Mouse (Mus musculus) kidney, embryonic 14.5 days (tissue): Measurements from ENCODE around the gene Id3. TPM values are rescaled to one million over a fixed set of nuclear protein-coding genes. Genes with fewer than 3 reads are reported as not detected.
"Not testable (repeated sequence)": the region's sequence is repeated elsewhere in the genome, so short reads cannot be mapped to it uniquely, and the experiment has no call there.

Experiments
- ATAC-seq: fragments of 200-750 bp; cut with Nextera tagmentation; 2 replicates; pipeline ENCODE4 v1.8.0; 2017; ENCODE audit warnings: moderate number of reproducible peaks, mild to moderate bottlenecking, moderate TSS enrichment, moderate library complexity; ENCODE audit not compliant: low FRiP score, low TSS enrichment
- H3K27ac ChIP-seq: fragments of 300-500 bp; sonication (generic); 2 replicates; pipeline ENCODE4 v1.5.1; 2014; ENCODE audit warnings: low read depth, mild to moderate bottlenecking, low read length, moderate library complexity, mixed read lengths
- H3K27me3 ChIP-seq: fragments of 300-500 bp; sonication (generic); 2 replicates; pipeline ENCODE4 v1.6.1; 2014; ENCODE audit warnings: mild to moderate bottlenecking, low read length; ENCODE audit not compliant: control insufficient read depth, insufficient read depth
- H3K36me3 ChIP-seq: fragments of 300-500 bp; sonication (generic); 2 replicates; pipeline ENCODE4 v1.6.1; 2014; ENCODE audit warnings: low read length, mixed read lengths; ENCODE audit not compliant: control insufficient read depth, insufficient read depth
- H3K4me1 ChIP-seq: fragments of 300-500 bp; sonication (generic); 2 replicates; pipeline ENCODE4 v1.6.1; 2014; ENCODE audit warnings: low read length, mixed read lengths; ENCODE audit not compliant: control insufficient read depth, insufficient read depth
- H3K4me2 ChIP-seq: fragments of 300-500 bp; sonication (generic); replicated peaks from 2 replicates; pipeline ENCODE4 v1.6.1; 2014; ENCODE audit warnings: low read depth, mild to moderate bottlenecking, low read length
- H3K4me3 ChIP-seq: fragments of 300-500 bp; sonication (generic); 2 replicates; pipeline ENCODE4 v1.5.1; 2014; ENCODE audit warnings: mild to moderate bottlenecking, low read length
- H3K9ac ChIP-seq: fragments of 300-500 bp; sonication (generic); 2 replicates; pipeline ENCODE4 v1.6.1; 2014; ENCODE audit warnings: low read depth, mild to moderate bottlenecking, low read length, moderate library complexity
- H3K9me3 ChIP-seq: fragments of 300-500 bp; sonication (generic); 2 replicates; pipeline ENCODE4 v1.6.1; 2016; ENCODE audit warnings: low read length; ENCODE audit not compliant: control insufficient read depth
- WGBS: fragments of 180-500 bp; shearing (Covaris S2); extraction: QIAGEN DNeasy Blood & Tissue Kit; methylation state at CpG from one replicate; pipeline ENCODE4 v1.1.7; 2014; 5-methylcytosine and 5-hydroxymethylcytosine counted together
- polyA plus RNA-seq: library from polyadenylated mRNA; unstranded; fragments of >200 nt; fragmentation: Nextera tagmentation; extraction: Ambion mirVana; gene quantifications from 2 replicates; pipeline ENCODE4 v1.2.1, GENCODE M21; 2014

Id3 gene
- 848 and 979 TPM in 2 replicates for polyA plus RNA-seq

GRCm38 (mm10) chr4:136143193-136143976, at the start of gene Id3:
Gene Id3 (plus strand): TSS chr4:136143497.
- H3K4me3 ChIP-seq = peak within 1 kb of the TSS; percentile 87
- no peaks in the 10 kb centered on the region for H3K9me3 ChIP-seq
- peak within 1 kb of the TSS; percentile 100 for H3K27ac ChIP-seq
- H3K4me1 ChIP-seq = peaks cover 52% of the 10 kb centered on the region
- 0% methylated on average over 39 of the region's 39 CpGs for WGBS
- no peaks in the 10 kb centered on the region for H3K27me3 ChIP-seq
- H3K4me2 ChIP-seq = peak within 1 kb of the TSS; percentile 79
- ATAC-seq = peak; percentile 87
- H3K36me3 ChIP-seq = peaks cover 12% of the 10 kb centered on the region; the same call in 1 of the 2 replicates
- H3K9ac ChIP-seq = peak within 1 kb of the TSS; percentile 95

GRCm38 (mm10) chr4:136094519-136095219, 48.6 kb upstream of the Id3 start:
- Histone ChIP-seq H3K4me1 (peaks cover 7% of the 10 kb centered on the region), H3K4me2 (no peak overlapping the region), H3K9me3 (peaks cover 7% of the 10 kb centered on the region; the same call in 1 of the 2 replicates), H3K36me3 (no peaks in the 10 kb centered on the region), H3K4me3 (no peak overlapping the region), H3K9ac (no peak overlapping the region), H3K27ac (no peak overlapping the region), H3K27me3 (no peaks in the 10 kb centered on the region)
- 83% methylated on average over 18 of the region's 18 CpGs for WGBS
- ATAC-seq = no peak

DNA sequence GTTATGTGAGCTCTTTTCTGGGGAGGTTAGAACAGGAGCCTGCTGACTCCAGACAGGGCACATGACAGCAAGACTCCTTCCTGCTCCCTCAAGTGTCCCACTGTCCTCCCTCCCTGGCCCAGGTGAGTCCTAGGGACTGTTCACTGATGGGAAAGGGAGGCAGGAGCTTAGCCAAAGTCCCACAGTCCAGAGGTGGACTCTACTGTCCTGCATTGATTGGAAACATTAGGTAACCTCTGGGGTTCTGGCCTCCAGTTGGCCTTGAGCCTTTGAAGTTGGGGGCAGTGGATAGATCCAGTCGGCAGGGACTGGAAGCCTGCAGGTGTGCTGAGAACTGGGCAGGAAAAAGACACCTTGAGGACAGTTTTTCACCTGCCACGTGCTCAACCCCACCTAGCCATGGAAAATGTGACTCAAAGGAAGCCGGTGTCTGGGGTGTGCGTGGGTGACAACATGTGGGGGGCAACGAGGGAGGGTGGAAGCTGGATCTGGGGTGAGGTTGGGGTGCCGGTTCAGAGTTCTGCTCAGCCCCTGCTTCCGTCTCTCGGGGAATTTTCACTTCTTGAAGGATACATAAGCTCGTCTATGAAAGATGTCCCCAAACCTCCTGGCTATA, 47.7 kb upstream of the Id3 start:
- Histone ChIP-seq H3K27ac (no peak overlapping the region), H3K4me2 (no peak overlapping the region), H3K4me3 (no peak overlapping the region), H3K36me3 (no peaks in the 10 kb centered on the region), H3K4me1 (no peaks in the 10 kb centered on the region; the same call in 1 of the 2 replicates), H3K27me3 (no peaks in the 10 kb centered on the region), H3K9me3 (peaks cover 7% of the 10 kb centered on the region; the same call in 1 of the 2 replicates), H3K9ac (no peak overlapping the region)
- WGBS = 77% methylated on average over 9 of the region's 9 CpGs
- ATAC-seq = no peak; the same call in 1 of the 2 replicates

DNA sequence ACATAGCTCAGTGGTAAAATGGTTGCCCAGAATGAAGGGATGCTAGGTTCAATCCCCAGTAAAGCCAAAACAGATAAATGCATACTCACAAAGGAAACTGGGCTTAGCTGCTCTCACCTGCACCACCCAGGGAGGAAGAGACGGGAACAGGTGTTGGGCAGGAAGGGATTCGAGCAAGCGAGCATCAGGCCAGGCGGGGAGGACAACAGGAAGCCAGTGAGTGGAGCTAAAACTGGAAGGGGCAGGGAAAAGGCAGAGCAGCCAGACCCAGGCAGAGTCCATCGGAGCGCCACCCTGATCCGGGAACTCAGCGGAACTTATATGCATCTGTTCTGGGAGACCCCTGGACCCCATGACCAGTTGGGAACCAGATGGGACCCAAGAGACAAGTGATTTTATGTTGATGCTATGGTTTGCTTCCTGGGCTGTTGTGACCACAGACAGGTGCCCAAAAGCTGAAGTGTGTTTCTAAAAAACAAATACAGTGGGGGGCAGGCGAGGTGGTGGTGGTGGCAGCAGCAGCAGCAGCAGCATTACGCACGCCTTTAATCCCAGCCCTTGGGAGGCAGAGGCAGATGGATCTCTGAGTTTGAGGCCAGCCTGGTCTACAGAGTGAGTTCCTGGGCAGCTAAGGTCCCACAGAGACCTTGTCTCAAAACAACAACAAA, 46.7 kb upstream of the Id3 start:
- Histone ChIP-seq H3K27me3 (no peaks in the 10 kb centered on the region), H3K4me3 (no peak overlapping the region), H3K27ac (no peak overlapping the region), H3K4me2 (no peak overlapping the region), H3K4me1 (no peaks in the 10 kb centered on the region; the same call in 1 of the 2 replicates), H3K9ac (no peak overlapping the region), H3K9me3 (peaks cover 7% of the 10 kb centered on the region; the same call in 1 of the 2 replicates), H3K36me3 (no peaks in the 10 kb centered on the region)
- no peak for ATAC-seq
- 74% methylated on average over 11 of the region's 11 CpGs for WGBS

- WGBS = 96% methylated on average over 3 of the region's 3 CpGs
- Histone ChIP-seq H3K4me3 (no peak overlapping the region), H3K27me3 (no peaks in the 10 kb centered on the region), H3K4me2 (no peak overlapping the region), H3K36me3 (no peaks in the 10 kb centered on the region), H3K4me1 (no peaks in the 10 kb centered on the region; the same call in 1 of the 2 replicates), H3K9ac (no peak overlapping the region), H3K9me3 (no peaks in the 10 kb centered on the region), H3K27ac (no peak overlapping the region)
- no peak for ATAC-seq
These were observed 44.9 kb upstream of the Id3 start for GRCm38 (mm10) chr4:136098446-136098845.

DNA sequence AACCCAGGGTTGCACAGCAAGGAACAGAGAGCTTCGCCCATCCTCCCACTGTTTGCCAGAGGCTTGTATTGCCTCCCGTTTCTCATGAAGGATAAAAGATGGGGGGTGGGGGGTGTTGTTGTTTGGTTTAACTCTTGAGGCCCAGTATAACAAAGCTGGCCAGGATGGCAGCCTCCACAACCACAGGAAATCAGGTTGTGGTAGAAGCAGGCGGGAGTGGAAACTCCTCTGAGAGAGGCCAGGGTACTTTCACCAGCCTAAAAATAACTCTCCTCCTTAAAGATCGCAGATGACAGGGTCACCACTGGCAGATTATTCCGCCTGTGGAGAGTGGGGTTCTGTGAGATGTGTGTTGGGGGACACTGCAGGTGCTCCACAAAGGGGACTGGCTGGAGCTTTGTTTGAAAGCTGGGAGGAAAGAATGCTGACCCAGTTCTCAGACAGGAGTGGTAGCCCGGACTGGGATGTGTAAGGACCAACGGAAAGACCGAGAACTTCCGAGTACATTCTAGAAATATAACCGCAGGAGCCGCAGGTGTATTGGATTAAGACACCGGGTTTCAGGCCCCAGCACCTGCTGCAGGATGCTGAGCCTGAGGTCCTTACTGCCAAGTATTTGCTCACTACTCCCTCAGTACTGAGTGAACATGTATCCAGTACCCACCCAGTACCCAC, 42.8 kb upstream of the Id3 start:
- 76% methylated on average over 12 of the region's 12 CpGs for WGBS
- Histone ChIP-seq H3K4me1 (peaks cover 14% of the 10 kb centered on the region), H3K4me3 (no peak overlapping the region), H3K9me3 (no peaks in the 10 kb centered on the region), H3K9ac (no peak overlapping the region), H3K27me3 (no peaks in the 10 kb centered on the region), H3K36me3 (no peaks in the 10 kb centered on the region), H3K27ac (no peak overlapping the region), H3K4me2 (no peak overlapping the region)
- ATAC-seq = no peak

- not testable (repeated sequence) for H3K9me3 ChIP-seq, H3K27ac ChIP-seq, H3K9ac ChIP-seq, H3K4me2 ChIP-seq, ATAC-seq, H3K27me3 ChIP-seq, H3K36me3 ChIP-seq, H3K4me3 ChIP-seq
- 87% methylated on average over 4 of the region's 4 CpGs for WGBS
- H3K4me1 ChIP-seq = peaks cover 16% of the 10 kb centered on the region
These were observed 41.5 kb upstream of the Id3 start for GRCm38 (mm10) chr4:136101753-136102152.

DNA sequence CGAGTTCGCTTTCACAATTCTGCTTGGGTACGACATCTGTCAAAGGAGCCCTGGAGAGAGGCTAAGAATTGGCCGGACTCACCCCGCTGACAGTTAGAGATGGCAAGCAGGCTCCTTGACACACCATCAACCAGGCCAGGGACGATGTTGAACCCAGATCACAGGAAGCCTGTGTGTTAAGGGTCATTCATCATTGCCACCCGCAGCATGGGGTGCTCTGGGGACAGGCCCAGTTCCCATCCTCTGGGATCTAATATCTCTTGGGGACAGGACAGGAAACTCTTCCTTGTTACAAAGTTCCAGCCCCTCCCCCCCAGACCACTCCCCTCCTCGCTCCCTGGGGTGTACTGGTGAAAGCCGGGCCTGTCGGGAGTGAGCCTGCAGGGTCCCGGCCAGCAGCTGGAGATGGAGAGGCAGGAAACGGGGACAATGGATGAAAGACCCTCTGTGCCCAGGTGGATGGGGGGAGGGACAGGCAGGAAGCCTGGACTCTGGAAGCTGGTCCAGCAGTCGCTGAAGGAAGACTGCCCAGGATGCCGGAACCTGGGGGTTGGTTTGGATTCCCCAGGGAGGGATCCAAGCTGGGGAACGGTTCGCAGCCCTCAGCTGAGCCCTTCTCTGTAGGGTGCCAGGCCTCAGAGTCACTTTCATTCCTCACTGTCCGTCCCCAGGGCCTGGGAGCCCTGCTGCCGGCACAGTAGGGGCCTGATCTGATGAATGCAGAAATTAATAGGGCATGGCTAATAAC, 38.5 kb upstream of the Id3 start:
- no peaks in the 10 kb centered on the region for H3K9me3 ChIP-seq
- H3K27me3 ChIP-seq = no peaks in the 10 kb centered on the region
- peak overlapping the region; percentile 45 for H3K9ac ChIP-seq
- peak overlapping the region; percentile 14 for H3K4me3 ChIP-seq
- 9% methylated on average over 18 of the region's 18 CpGs for WGBS
- peak overlapping the region; percentile 31 for H3K4me2 ChIP-seq
- peak overlapping the region; percentile 77 for H3K27ac ChIP-seq
- H3K4me1 ChIP-seq = peaks cover 19% of the 10 kb centered on the region
- peak; percentile 54 for ATAC-seq
- no peaks in the 10 kb centered on the region for H3K36me3 ChIP-seq
